Mouse (Mus musculus) layer of hippocampus, postnatal 10 days (tissue): ENCODE data around the gene Bglap2. TPM values are rescaled to one million over a fixed set of nuclear protein-coding genes. Genes with fewer than 3 reads are reported as not detected.
"Not testable (repeated sequence)": the region's sequence is repeated elsewhere in the genome, so short reads cannot be mapped to it uniquely, and the experiment has no call there.

ENCODE experiments used
- DNase-seq, 2 experiments: peaks; one replicate each; pipeline ENCODE4 v3.0.0; 2021; ENCODE audit warnings: low spot score in 2 of 2
- total RNA-seq, 2 experiments: library from RNA; stranded (reverse); gene quantifications; 2 replicates each; pipeline ENCODE4 v1.2.3; 2021

Bglap2 gene
- total RNA-seq, 2 experiments from 2014 or later: not detected

- no peak for DNase-seq
Measured at GRCm38 (mm10) chr3:88393776-88394375, 15.4 kb upstream of the Bglap2 start.

GRCm38 (mm10) chr3:88384364-88384763 is 5.9 kb upstream of the Bglap2 start, which contains the start of gene Bglap:
Gene Bglap, minus strand, starts transcription at chr3:88384464.
- no peak for DNase-seq

DNA sequence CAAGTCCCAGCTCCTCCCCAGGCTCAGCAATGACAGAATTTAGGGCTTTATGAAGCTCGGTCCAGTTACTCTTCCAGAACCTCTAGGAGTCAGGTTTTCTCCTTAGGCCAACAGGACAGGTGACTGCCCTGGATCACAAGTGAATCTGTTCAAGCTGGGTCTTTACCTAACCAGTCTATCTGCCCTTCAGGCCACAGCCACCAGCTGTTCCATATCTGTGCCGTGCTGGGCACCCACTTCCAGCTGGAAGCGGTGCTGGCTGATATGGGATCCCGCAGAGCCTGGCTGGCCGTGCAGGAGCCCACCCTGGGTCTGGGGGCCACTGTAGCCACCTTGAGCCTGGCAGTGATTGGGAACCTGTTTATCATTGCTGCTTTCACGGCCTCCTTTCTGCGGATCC is 3.9 kb upstream of the Bglap2 start:
- DNase-seq: not testable (repeated sequence)

- not testable (repeated sequence) for DNase-seq
Measured at GRCm38 (mm10) chr3:88381389-88382315, 3.2 kb upstream of the Bglap2 start.

GRCm38 (mm10) chr3:88376644-88377043 is 1.9 kb downstream of the Bglap2 start:
- not testable (repeated sequence) for DNase-seq

GRCm38 (mm10) chr3:88375750-88376626 is 2.5 kb downstream of the Bglap2 start:
- not testable (repeated sequence) for DNase-seq

- not testable (repeated sequence) for DNase-seq
Measured at GRCm38 (mm10) chr3:88372643-88373042, 5.9 kb downstream of the Bglap2 start, which contains the start of gene Bglap3. Gene Bglap3, minus strand, starts transcription at chr3:88372743.

GRCm38 (mm10) chr3:88368511-88368910 is 10.0 kb downstream of the Bglap2 start:
- DNase-seq: not testable (repeated sequence)

GRCm38 (mm10) chr3:88367517-88367916 is 11.0 kb downstream of the Bglap2 start:
- not testable (repeated sequence) for DNase-seq

DNA sequence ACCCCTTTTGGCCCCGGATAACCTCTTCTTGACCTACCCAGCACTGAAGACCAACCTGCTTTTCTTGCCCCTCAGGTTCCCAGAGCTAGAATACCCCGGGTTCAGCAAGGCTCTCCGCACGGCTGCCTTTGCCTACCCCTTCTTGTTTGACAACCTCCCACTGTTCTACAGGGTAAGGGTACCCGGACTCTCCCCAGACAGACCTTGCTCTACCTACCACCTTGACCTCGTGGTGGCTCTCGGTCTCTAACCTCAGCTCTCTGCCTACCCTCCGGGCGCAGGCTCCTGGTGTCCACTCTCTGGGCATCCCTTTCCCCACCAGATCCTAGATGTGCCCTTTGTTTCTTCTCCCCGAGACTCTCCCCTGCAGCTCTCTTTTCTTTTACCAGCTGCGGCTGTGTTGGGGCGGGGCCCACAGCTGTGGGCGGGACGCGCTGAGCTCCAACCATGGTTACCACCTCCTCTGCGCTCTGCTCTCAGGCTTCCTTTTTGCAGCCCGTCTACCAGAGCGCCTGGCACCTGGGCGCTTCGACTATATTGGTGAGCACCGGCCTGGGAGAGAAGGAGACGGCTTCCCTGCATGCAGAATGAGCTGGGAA is 11.6 kb downstream of the Bglap2 start:
- peak in 1 of 2 experiments; percentile 43 for DNase-seq

DNA sequence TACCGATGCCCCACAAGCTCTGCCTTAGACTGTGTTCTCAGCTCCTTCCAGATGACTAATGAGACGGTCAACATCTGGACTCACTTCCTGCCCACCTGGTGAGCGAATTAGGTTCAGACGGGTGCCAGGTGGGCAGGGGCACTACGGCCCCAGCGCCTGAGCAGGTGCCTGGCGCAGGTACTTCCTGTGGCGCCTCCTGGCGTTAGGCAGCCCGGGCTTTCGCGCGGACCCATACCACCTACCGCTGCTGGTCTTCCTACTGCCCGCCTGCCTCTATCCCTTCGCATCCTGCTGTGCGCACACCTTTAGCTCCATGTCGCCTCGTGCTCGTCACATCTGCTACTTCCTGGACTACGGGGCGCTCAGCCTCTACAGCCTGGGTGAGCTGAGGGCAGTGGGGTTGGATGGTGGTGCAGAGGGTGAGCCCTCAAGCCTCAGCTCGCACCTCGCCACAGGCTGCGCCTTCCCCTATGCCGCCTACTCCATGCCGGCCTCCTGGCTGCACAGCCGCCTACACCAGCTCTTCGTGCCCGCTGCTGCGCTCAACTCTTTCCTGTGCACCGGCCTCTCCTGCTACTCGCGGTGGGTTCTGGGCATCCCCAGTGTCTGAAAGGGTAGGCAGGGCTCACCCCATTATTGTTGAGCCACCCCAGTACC is 12.7 kb downstream of the Bglap2 start:
- no peak for DNase-seq

DNA sequence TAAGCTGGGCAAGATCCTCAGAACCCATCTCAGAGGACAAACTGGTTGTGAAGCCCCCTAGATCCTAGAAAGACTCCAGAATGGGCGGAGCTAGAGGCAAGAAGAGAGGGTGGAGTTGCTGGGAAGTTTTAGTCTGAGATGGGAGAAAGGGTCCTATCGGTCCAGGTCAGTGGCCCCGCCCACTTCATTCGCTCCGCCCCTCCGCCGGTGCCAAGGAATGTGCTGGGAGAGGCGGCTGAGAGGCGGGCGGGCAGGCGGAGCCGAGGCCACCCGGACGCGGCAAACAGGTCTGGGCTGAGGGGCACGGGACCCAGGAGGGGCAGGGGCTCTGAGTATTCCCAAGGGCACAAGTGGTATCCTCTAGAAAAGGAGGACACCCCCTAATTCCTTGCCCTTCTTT is 14.2 kb downstream of the Bglap2 start, which contains the start of gene Paqr6:
Gene Paqr6 (plus strand): TSS at position 248 of the 400 bp plus-strand sequence.
- peak; percentile 59 to 73 for DNase-seq

GRCm38 (mm10) chr3:88363700-88364099 is 14.8 kb downstream of the Bglap2 start:
- DNase-seq: peak in 1 of 2 experiments; percentile 50

DNA sequence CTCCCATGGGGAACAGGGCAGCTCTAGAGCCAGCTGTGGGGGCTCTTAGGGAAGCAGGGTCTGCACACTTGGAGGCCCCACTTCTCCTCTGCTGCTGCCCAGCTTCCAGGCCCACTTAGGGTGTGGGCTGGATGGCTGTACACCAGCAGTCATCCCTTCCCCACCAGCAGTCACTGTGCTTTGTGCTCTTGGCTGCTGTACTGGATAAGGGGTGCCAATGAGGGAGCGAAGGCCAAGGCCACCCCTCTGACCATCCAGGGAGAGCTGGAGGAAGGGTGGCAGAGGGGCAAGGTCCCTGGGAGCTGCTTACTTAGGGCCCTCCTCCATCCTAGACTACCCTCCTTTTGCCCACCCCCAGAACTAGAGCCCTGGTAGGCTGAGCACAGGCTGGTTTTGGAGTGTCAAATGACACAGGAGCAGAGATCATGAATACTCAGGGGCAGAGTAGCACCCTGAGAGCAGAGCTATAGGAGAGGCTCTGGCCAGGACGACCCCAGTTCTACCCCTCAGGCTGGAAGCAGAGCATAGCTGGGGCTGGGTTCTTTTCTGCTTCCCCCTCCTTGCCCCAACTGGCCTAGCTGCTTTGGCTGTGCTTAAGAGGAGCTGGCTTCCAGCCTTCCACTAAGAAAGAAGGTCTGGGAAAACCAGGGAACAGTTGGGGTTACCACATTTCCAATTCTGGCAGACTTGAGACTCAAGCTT is 16.7 kb downstream of the Bglap2 start:
- DNase-seq: peak in 1 of 2 experiments; percentile 53

- DNase-seq: no peak
Measured at GRCm38 (mm10) chr3:88361096-88361495, 17.4 kb downstream of the Bglap2 start.

- DNase-seq: no peak
Measured at GRCm38 (mm10) chr3:88359989-88360388, 18.5 kb downstream of the Bglap2 start.

- DNase-seq: no peak
Measured at GRCm38 (mm10) chr3:88359584-88359983, 18.9 kb downstream of the Bglap2 start.

DNA sequence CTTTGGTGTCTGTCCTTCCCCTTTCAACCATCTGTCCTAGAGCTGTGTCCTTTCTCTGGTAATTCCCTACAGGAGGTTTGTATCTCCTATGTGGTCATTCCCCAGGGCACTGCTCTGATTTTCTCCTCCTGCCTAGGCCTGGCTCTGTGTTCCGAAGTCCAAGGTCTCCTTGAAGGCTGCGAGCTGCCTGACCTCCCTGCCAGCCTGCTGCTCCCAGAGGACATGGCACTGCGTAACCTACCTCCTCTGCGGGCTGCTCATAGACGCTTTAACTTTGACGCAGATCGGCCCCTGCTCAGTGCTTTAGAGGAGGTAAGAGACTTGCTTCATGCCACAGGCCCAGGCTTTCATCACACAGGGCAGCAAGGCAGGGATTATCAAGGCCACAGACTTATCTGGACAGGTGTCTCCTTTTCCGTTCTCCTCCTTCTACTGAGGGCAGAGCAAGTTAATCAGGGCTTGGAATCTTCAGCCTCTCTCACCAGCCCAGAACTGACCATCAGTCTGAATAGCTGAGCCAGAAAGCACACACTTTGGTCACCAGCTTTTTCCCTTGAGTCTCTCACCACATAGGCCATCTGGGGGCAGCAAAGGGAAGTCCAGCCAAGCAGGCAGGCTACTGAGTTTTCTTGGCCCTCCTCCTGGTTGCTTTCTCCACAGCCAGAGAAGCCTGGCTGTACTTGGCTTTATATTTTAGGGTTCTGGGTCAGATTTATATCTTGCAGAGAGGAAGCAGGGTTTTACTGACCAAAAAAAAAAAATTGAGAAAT is 23.9 kb downstream of the Bglap2 start:
- DNase-seq: peak in 1 of 2 experiments; percentile 44

DNA sequence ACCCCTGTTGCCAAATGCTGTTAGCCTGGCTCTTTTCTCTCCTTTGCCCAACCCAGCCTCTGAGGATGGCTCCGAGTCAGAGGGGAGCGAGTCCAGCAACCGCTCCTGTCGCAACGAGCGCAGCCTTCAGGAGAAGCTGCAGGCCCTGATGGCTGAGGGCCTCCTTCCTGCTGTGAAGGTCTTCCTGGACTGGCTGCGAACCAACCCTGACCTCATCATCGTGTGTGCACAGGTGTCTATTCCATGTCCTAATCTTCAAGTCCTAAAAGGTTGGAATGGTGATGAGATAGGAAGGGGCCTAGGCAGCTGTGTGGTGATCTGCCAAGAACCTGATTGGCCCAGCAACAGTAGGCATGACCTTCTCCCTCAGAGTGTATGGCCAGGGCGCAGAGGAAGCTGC is 25.6 kb downstream of the Bglap2 start:
- no peak for DNase-seq
